Mouse (Mus musculus) hindbrain, postnatal 0 days (tissue): ENCODE measurements around the gene Myb. TPM values are rescaled to one million over a fixed set of nuclear protein-coding genes. Genes with fewer than 3 reads are reported as not detected.

ENCODE experiments used
- ATAC-seq: fragments of 200-750 bp; cut with Nextera tagmentation; 2 replicates; pipeline ENCODE4 v1.8.0; 2017; ENCODE audit warnings: mild to moderate bottlenecking, moderate TSS enrichment, moderate library complexity
- DNase-seq: peaks from one replicate; pipeline ENCODE4 v3.0.0-alpha.2; 2015; ENCODE audit warnings: low spot score
- H3K27ac ChIP-seq: fragments of 300-500 bp; sonication (generic); 2 replicates; pipeline ENCODE4 v1.5.1; 2014; ENCODE audit warnings: mild to moderate bottlenecking
- H3K27me3 ChIP-seq: fragments of 300-500 bp; sonication (generic); 2 replicates; pipeline ENCODE4 v1.6.1; 2014; ENCODE audit warnings: low read length, mixed read lengths; ENCODE audit not compliant: insufficient read depth
- H3K36me3 ChIP-seq: fragments of 300-500 bp; sonication (generic); 2 replicates; pipeline ENCODE4 v1.6.1; 2014; ENCODE audit warnings: low read length, mixed read lengths; ENCODE audit not compliant: insufficient read depth
- H3K4me1 ChIP-seq: fragments of 300-500 bp; sonication (generic); 2 replicates; pipeline ENCODE4 v1.6.1; 2014; ENCODE audit warnings: antibody characterized with exemption, low read length, mixed read lengths; ENCODE audit not compliant: insufficient read depth
- H3K4me2 ChIP-seq: fragments of 300-500 bp; sonication (generic); 2 replicates; pipeline ENCODE4 v1.6.1; 2014; ENCODE audit warnings: low read depth, mild to moderate bottlenecking, low read length, moderate library complexity, mixed read lengths
- H3K4me3 ChIP-seq: fragments of 300-500 bp; sonication (generic); 2 replicates; pipeline ENCODE4 v1.5.1; 2014; ENCODE audit warnings: low read length
- H3K9ac ChIP-seq: fragments of 300-500 bp; sonication (generic); replicated peaks from 2 replicates; pipeline ENCODE4 v1.6.1; 2014; ENCODE audit warnings: mild to moderate bottlenecking, low read length, moderate library complexity, mixed read lengths
- H3K9me3 ChIP-seq: fragments of 300-500 bp; sonication (generic); 2 replicates; pipeline ENCODE4 v1.6.1; 2016; ENCODE audit warnings: low read length, mixed read lengths
- CTCF ChIP-seq: IDR thresholded peaks from 2 replicates; pipeline ENCODE4 v1.5.1; 2016; ENCODE audit warnings: antibody characterized with exemption, control low read depth, low read depth
- WGBS: fragments of 180-500 bp; shearing (Covaris S2); extraction: QIAGEN DNeasy Blood & Tissue Kit; methylation state at CpG from one replicate; pipeline ENCODE4 v1.1.7; 2014; 5-methylcytosine and 5-hydroxymethylcytosine counted together
- polyA plus RNA-seq: library from polyadenylated mRNA; unstranded; fragments of >200 nt; fragmentation: Nextera tagmentation; extraction: Ambion mirVana; gene quantifications from 2 replicates; pipeline ENCODE4 v1.2.1, GENCODE M21; 2015
- total RNA-seq: library from RNA; depleted of rRNA; stranded (reverse); fragments of >200 nt; gene quantifications from 2 replicates; pipeline ENCODE4 v1.2.3, GENCODE M21; 2014

The Myb gene
- total and polyA plus RNA-seq, 2 experiments from 2014 or later: 2.0 to 3.3 TPM

- no peaks in the 10 kb centered on the region for H3K36me3 ChIP-seq
- DNase-seq: no peak
- no peak overlapping the region for H3K4me3 ChIP-seq
- H3K27ac ChIP-seq: no peak overlapping the region
- no peak for TF ChIP-seq CTCF
- no peaks in the 10 kb centered on the region for H3K27me3 ChIP-seq
- no peaks in the 10 kb centered on the region for H3K4me1 ChIP-seq
- no peak overlapping the region for H3K9ac ChIP-seq
- H3K9me3 ChIP-seq: no peaks in the 10 kb centered on the region
- no peak overlapping the region for H3K4me2 ChIP-seq
- no peak for ATAC-seq
- WGBS: 83% methylated on average over 14 of the region's 14 CpGs
Measured at GRCm38 (mm10) chr10:21095541-21095940, 65.2 kb downstream of the Myb start.

DNA sequence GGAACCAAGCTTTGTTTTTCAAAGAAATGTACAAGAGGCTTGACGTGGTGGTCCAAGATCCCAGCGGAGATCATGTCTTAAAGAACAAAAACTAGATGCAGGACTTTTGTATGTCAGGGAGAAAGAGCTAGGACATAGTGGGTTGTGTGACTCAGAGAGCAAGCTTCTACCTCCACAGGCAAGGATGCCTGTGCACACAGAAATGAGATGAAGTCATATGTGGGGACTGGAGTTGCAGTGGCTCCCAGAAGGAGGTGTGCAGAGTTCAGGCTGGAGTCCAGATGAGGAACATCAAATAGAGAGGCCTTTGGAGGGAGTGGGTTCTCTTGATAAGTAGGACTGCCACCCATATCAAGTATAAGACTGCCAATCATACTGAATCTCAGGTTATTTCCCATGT is 65.9 kb downstream of the Myb start:
- ATAC-seq (no peak), DNase-seq (no peak)
- no peak overlapping the region for H3K4me2 ChIP-seq
- no peak overlapping the region for H3K9ac ChIP-seq
- H3K36me3 ChIP-seq: no peaks in the 10 kb centered on the region
- no peaks in the 10 kb centered on the region for H3K4me1 ChIP-seq
- H3K27ac ChIP-seq: no peak overlapping the region
- no peak for TF ChIP-seq CTCF
- no peaks in the 10 kb centered on the region for H3K27me3 ChIP-seq
- H3K9me3 ChIP-seq: no peaks in the 10 kb centered on the region
- H3K4me3 ChIP-seq: no peak overlapping the region
- WGBS: 81% methylated on average over 2 of the region's 2 CpGs

GRCm38 (mm10) chr10:21093301-21093700 is 67.5 kb downstream of the Myb start:
- no peak overlapping the region for H3K4me3 ChIP-seq
- DNase-seq (no peak), ATAC-seq (no peak)
- H3K4me2 ChIP-seq: no peak overlapping the region
- H3K9ac ChIP-seq: no peak overlapping the region
- WGBS: 92% methylated on average over 5 of the region's 5 CpGs
- no peaks in the 10 kb centered on the region for H3K27me3 ChIP-seq
- H3K27ac ChIP-seq: no peak overlapping the region
- H3K4me1 ChIP-seq: no peaks in the 10 kb centered on the region
- TF ChIP-seq CTCF: no peak
- no peaks in the 10 kb centered on the region for H3K36me3 ChIP-seq
- no peaks in the 10 kb centered on the region for H3K9me3 ChIP-seq

DNA sequence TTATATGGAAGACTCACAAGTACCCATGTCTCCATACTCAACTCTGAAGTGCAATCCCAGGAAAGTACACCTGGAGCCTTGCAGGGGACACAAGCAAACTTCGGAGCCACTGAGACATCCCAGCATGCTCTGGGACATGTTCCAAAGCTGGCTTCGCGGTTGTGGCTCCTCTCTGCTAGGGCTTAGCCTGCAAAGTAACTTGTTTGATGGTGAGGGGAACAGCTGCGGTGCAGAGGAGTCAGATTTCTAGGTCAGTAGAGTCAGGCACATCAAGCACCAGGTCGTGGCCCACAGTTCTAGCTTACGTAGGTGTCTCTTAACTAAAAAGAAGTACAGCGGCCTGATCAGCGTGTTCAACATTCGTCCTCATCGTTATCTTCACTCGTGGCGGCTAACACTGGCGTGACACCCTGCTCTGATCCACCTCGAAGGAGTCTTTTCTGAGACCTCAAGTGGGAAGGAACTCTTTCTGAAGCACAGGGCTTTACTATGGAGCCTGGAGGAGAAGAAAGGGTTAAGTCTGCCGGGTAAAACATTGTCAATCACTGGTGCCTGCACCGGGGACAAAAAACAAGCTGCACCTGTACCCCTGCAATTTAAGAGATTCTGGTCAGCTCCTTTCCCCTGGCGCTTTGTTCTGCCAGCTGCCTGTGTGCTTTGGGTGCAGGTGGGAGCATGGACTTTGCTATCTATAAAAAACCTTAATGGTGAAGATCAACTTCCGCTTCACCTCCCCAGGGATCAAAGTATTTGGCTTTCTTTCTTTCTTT is 68.1 kb downstream of the Myb start:
- Histone ChIP-seq H3K27me3 (no peaks in the 10 kb centered on the region), H3K4me3 (no peak overlapping the region), H3K9me3 (no peaks in the 10 kb centered on the region), H3K36me3 (no peaks in the 10 kb centered on the region), H3K9ac (no peak overlapping the region), H3K27ac (no peak overlapping the region), H3K4me1 (no peaks in the 10 kb centered on the region), H3K4me2 (no peak overlapping the region)
- WGBS: 63% methylated on average over 18 of the region's 18 CpGs
- no peak for DNase-seq
- no peak for TF ChIP-seq CTCF
- ATAC-seq: no peak

- H3K4me2 ChIP-seq: no peak overlapping the region
- H3K4me3 ChIP-seq: no peak overlapping the region
- no peaks in the 10 kb centered on the region for H3K27me3 ChIP-seq
- no peak overlapping the region for H3K9ac ChIP-seq
- WGBS: 79% methylated on average over 8 of the region's 8 CpGs
- H3K9me3 ChIP-seq: no peaks in the 10 kb centered on the region
- no peak for ATAC-seq
- H3K27ac ChIP-seq: no peak overlapping the region
- no peak for TF ChIP-seq CTCF
- H3K4me1 ChIP-seq: no peaks in the 10 kb centered on the region
- DNase-seq: no peak
- H3K36me3 ChIP-seq: no peaks in the 10 kb centered on the region
Measured at GRCm38 (mm10) chr10:21090922-21091700, 69.7 kb downstream of the Myb start.

GRCm38 (mm10) chr10:21089541-21089940 is 71.2 kb downstream of the Myb start:
- H3K4me3 ChIP-seq: no peak overlapping the region
- H3K4me2 ChIP-seq: no peak overlapping the region
- WGBS: 77% methylated on average over 3 of the region's 3 CpGs
- no peak overlapping the region for H3K27ac ChIP-seq
- no peaks in the 10 kb centered on the region for H3K36me3 ChIP-seq
- no peaks in the 10 kb centered on the region for H3K9me3 ChIP-seq
- no peak for DNase-seq
- H3K27me3 ChIP-seq: no peaks in the 10 kb centered on the region
- H3K4me1 ChIP-seq: 0 out of 2 replicates have a peak, but pooled peaks cover 6% of the 10 kb centered on the region
- no peak overlapping the region for H3K9ac ChIP-seq
- no peak for TF ChIP-seq CTCF
- ATAC-seq: no peak
